Mouse (Mus musculus) cerebellum, postnatal 4 days (tissue): ENCODE data around the gene 1700001P01Rik.
"Not testable (repeated sequence)": the region's sequence is repeated elsewhere in the genome, so short reads cannot be mapped to it uniquely, and the experiment has no call there.

Experiments
- DNase-seq, 2 experiments: peaks; one replicate each; pipeline ENCODE4 v3.0.0; 2022; ENCODE audit warnings: low spot score in 2 of 2, mixed read lengths in 1 of 2

1700001P01Rik gene

GRCm38 (mm10) chr11:97744718-97745330 lies 30.9 kb downstream of the 1700001P01Rik start:
- peak; percentile 95 to 98 for DNase-seq

- peak in 1 of 2 experiments; percentile 34 for DNase-seq
Measured at GRCm38 (mm10) chr11:97744063-97744717, 31.5 kb downstream of the 1700001P01Rik start, which contains the start of gene Pip4k2b. TSS of gene Pip4k2b (minus strand) at chr11:97744704.

- DNase-seq: no peak
Measured at GRCm38 (mm10) chr11:97743423-97743822, 32.3 kb downstream of the 1700001P01Rik start.

- no peak for DNase-seq
Measured at GRCm38 (mm10) chr11:97742591-97742990, 33.1 kb downstream of the 1700001P01Rik start.

GRCm38 (mm10) chr11:97742157-97742556 lies 33.6 kb downstream of the 1700001P01Rik start:
- DNase-seq: no peak

GRCm38 (mm10) chr11:97740190-97740589 lies 35.5 kb downstream of the 1700001P01Rik start:
- no peak for DNase-seq

GRCm38 (mm10) chr11:97739155-97739554 lies 36.6 kb downstream of the 1700001P01Rik start:
- DNase-seq: no peak

- DNase-seq: no peak
Measured at GRCm38 (mm10) chr11:97738703-97739102, 37.0 kb downstream of the 1700001P01Rik start.

GRCm38 (mm10) chr11:97737600-97737999 lies 38.1 kb downstream of the 1700001P01Rik start:
- no peak for DNase-seq

GRCm38 (mm10) chr11:97736645-97737044 lies 39.1 kb downstream of the 1700001P01Rik start:
- DNase-seq: no peak

GRCm38 (mm10) chr11:97734810-97735209 lies 40.9 kb downstream of the 1700001P01Rik start:
- not testable (repeated sequence) for DNase-seq

- DNase-seq: no peak
Measured at GRCm38 (mm10) chr11:97733689-97734088, 42.0 kb downstream of the 1700001P01Rik start.

- no peak for DNase-seq
Measured at GRCm38 (mm10) chr11:97728730-97729129, 47.0 kb downstream of the 1700001P01Rik start.

GRCm38 (mm10) chr11:97728311-97728710 lies 47.4 kb downstream of the 1700001P01Rik start:
- DNase-seq: no peak

GRCm38 (mm10) chr11:97723709-97724108 lies 52.0 kb downstream of the 1700001P01Rik start:
- no peak for DNase-seq
